Mouse (Mus musculus): ENCODE measurements at regions not wholly inside any gene's neighbourhood (a gene's known extent, or its start where the extent isn't known, plus 50 kb on each side); places are given as distances from the start of the nearest gene placed in this dataset.

DNA sequence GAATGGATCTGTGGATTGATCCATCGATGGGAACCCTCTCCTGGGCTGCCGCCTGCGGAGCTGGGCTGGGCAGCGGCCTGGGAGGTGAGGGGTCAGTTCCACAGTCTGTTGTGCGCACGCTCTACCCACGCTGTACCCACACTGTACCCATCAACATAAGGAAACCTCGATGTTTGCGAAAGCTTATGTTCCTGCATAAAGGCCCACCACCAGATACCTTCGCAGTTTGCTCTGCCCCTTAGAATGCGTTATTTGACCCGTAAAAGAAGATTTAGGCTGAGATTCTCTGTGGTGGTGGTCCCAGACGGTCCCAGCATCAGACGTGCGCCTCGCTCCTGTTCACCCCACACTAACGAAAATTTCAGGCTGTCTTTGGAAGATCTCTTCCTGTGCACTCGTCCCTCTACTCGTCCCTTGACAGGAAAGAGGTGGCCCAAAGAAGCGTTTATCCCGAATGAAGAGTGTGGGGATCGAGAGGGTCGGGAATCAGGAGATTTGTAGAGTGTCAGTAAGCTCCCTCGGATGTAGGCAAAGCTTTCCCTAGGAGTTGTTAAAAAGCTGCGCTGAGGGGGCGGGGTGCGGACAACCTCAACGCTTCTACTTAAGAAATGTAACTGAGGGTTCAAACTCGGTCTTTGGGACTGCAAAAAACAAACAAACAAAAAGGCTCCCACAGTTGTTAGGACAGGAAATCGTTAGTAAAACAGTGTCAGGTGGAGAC, 123.9 kb downstream of the Tmem161b start:
- DNase-seq, result peak; percentile 63

DNA sequence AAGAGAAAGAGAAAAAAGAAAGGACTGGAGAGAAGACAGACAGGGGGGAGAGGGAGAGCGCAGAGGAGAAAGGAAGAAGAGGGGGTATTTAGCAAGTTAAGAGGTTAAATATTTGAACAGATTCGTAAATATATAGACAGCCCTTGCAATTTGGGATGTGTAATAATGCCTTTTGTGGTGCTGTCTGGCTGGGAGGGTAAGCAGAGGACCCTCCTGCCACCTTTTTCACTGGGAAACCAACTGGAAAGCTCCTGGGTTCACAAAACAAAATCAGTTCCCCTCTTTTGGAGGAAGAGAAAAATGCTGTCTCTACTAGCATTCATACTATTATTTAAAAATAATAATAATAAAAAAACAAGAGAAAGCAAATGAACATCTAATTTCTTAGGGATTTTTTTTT, 124.5 kb downstream of the Tmem161b start:
- DNase-seq, result peak; percentile 14

DNA sequence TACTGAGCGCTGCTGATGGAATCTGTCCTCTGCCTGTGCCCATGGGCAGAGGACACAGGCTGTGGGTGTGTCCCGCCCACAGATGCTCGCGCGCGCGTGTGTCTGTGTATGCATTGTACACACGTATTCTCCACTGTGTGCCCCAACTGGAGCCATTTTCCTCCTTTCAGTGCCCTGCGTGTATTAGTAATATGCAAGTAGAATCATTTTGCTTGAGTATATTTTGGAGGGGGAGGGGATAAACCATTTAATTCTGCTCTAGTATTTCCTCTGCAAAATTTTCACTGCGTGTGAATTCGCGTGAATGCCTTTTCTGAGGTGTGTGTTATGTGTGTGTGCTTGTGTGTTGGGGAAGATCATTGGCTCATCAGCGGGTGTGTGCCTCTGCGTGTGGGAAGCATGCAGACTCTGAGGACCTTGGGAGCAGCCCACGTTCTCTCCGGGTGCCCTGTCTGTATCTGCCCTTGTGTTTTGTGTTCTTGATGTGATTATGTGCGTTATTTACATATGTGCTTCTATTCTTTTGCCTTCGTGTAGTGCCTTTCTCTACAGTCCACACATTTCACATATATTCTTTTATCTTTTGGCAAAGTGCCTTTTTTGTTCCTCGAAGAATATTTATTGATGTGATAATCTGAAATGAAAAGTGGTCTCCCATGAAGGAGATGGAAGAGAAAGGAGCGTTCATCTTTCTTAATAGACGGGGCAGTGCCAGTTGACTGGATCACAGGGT, 125.3 kb downstream of the Tmem161b start:
- DNase-seq, result peak; percentile 52

DNA sequence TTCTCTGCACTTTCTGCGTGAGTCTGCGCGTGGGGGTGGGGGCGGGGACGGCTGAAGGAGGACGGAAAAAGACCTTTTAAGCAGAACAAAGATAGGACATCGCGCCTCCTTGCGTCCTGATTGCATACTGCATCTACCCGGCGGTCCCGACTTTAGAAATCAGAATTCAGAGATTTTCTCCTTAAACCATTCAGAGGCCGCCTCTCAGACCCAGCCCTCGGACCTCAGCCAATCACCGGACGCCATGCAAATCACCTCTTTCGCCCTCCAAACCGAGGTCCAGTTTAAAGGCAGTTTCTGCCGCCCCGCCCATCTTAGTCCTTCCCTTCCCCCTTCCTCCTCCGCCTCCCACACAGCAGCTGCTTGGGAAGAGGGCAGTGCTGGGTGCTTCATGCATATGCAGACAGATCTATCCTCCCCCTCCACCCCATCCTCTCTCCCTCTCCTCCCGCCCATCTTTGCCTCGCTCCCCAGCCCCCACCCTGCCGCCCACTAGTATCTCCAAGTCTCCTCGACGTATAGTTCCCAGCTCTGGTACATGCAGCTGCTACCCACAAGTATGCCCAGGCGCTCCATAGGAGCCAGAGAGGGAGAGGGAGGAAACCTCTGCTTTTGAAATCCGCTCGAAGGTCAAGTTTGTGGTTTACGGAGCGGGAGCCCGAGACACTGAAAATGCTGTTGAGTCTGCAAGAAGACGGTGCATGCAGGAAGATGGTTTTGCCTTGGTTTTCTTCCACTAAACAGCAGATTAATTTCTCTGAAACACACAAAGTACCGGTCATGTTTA, 126.0 kb downstream of the Tmem161b start:
- peak; percentile 96 for DNase-seq

DNA sequence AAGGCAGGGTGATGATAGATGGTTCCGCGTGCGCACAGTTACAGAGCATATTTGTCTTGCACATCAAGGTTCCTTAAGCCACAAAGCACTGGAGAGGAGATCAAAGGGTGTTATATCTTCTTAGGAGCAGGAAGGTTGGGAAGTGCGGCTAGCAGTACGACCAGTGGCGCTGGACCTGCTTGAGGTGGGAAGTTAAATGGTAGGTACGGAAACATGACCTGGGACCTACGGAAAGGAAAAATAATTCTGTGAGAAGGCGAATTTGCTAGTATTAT, 126.5 kb downstream of the Tmem161b start:
- DNase-seq, result no peak

DNA sequence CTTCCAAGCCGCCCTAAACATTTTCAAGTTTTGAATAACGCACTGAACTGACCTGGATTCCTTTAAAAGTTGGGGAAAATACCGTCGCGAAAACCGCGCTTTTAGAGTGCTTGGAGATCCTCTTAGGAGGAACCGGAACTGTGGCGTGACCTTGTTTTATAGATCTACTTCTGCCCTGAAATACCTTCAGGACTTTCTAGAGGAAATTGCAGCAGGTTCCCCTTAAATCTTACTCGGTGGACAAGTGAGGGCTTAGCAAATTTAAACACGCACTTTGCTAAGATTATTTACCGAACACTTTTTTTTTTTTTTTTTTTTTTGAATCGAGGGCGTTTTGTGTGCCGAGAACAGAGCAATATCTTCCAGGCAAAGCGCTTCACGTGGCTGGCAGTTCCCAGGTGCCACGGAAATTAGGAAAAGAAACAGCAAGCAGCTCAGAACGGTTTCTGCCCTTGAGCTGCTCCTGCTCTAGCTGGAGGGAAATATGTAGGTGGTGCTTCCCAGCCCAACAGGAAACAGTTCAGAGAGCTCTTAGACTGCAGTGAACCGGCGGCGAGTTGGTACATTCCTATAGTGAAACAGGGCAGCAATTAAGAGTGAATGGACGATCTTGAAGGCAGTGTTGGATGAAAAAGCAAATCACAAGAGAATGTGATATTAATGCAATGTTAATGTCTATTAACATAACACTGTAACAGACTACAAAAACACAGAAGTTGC, 127.1 kb downstream of the Tmem161b start:
- DNase-seq, result peak; percentile 75

DNA sequence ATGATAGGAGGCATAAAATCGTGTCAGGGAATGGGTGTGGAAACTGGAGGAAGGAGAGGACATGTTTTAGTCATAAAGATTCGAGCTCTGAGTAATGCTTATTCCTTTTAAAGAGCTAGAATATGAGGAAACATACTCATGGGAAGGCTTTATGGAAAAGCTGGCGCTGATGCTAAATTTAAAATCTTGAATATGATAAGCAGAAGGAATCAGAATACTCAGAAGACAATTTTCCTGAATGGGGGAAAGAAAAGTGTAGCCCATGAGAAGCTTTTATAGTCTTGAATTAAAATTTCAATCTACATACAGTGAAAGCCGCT, 127.6 kb downstream of the Tmem161b start:
- DNase-seq, result no peak

DNA sequence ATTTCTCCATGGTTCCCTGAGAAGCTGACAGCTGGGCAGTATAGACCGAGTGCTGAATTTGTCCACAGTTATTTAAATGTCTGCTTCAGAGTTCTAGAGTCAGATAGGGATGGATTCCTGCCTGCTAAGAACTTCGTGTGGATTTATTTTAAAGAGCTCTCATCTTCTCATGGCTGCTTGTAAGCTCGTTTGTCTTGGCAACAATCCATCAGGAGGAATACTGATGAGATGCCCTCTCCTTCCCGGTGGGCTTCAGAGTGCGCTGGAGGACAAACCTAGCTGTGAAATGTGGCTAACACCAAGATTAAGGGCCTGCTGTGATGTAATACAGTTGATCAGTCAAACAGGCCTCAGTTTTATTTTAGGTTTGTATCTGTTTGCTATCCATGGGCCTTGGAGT, 128.7 kb downstream of the Tmem161b start:
- no peak for DNase-seq

DNA sequence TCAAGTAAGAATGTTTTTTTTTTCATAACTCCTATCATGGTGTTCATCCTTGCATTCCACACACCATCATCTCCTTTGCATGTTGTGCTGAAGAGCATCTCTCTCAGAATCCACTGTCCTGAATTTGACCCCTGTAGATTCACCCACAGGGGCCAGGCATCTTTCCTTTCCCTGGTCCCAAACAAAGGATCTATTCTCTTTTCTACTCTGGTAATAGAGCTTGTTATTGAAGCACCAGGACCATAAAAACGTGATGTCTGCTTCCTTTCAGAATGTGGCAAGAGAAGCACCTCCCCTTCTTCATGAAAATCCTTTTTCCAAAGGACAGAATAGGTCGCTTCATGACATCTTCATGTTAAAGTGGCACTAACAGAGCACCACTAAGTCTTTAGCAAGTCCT, 134.4 kb downstream of the Tmem161b start:
- DNase-seq, result peak; percentile 21

DNA sequence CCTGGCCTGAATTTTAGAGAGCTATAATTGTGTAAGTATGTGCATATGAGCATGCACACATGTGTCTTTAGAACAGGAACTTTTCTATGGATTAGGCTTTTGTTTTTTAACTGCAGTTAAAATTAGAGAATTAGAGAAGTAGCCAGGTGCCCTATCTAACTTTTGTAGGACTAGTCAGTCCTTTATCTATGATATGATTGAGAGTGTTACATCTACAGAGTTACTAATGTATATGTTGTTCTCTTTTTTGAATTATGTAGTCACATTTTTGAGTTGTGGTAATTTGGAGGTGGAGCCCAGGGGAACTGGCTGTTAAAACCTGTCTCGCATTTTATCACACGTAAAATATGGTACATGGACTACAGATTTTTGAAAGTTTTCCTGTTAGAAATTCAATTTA, 138.4 kb downstream of the Tmem161b start:
- DNase-seq, result no peak

DNA sequence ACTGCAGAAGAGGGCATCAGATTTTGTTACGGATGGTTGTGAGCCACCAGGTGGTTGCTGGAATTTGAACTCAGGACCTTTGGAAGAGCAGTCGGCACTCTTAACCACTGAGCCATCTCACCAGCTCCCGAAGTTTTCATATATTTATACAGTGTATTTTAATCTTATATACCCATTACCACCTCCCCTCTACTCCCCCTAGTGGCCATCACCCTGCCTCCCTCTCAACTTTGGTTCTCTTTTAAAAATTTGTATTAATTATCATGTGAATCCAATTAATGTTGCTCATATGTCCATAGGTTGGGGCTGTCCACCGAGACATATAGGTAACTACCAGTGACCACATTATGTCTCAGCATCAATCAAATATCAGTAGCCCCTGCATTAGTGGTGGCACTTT, 142.0 kb downstream of the Tmem161b start:
- no peak for DNase-seq

DNA sequence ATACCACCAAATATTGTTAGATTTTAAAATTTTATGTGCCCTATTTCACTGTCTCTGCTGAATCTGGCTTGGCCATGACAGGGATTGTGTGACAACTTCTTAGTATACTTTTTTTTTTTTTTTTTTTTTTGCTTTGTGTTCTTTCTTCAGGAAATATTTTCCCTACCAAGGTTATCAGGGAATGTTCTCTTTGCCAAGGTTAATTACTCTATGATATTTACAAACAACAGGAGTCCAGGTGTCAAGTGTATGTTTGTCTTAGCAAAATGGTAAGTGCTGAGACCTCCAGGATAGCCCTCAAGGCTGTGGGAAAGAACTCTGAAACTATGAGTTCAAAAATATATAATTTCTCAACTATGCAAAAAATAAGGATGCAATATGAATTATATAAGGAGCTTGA, 143.4 kb downstream of the Tmem161b start:
- DNase-seq, result no peak

DNA sequence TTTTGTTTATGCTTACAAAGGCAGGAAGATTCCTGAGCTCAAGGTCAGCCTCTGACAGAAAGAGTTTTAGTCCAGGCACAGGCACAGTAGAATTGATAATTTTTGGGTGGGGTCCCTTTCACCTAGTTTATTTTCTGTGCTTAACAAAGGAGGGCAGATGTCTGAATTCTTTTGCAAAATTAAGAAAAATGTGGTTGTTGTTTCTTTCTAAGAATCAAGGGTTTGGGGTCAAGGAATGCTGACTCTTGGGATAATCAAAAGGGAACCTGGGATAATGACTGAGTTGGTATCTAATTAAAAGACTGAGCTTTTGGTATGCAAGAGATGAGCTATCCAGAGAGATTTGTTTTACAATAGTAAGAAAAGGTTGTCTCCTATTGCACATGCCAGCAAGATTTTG, 143.9 kb downstream of the Tmem161b start:
- no peak for DNase-seq

DNA sequence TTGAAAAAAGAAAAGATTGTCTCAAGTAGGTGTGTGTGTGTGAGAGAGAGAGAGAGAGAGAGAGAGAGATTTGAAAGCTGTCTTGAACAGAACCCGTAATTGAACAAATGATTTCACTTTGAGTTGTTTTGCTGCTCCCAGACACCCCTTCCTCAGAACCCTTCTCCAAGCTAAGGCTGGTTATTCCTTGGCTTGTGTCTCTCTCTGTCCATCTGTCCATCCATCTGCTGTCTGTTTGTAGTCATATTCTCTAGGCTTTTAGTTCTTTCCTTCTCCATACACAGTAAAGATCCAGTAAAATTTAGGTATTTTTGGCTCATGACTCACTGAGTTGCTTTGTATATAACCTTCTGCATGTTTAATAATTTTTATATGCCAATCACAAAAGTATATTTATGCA, 144.7 kb downstream of the Tmem161b start:
- no peak for DNase-seq

DNA sequence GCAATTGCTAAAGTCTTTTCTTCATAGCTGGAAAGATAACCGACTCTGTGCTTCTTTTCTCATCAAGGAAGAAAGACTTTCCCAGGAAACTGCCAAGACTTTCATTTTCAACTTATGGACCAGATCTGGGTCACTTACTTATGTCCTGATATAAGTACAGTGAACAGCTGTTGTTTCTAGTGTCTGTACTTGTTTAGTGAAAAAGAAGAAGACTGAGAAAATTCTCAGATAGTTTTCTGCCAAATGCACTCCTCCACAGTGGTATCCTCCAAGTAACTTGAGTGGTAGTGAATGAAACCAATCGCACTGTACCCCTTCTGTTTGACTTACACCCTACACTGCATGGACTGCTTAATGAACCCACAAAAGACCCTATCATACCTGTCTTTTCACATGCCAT, 146.1 kb downstream of the Tmem161b start:
- no peak for DNase-seq

DNA sequence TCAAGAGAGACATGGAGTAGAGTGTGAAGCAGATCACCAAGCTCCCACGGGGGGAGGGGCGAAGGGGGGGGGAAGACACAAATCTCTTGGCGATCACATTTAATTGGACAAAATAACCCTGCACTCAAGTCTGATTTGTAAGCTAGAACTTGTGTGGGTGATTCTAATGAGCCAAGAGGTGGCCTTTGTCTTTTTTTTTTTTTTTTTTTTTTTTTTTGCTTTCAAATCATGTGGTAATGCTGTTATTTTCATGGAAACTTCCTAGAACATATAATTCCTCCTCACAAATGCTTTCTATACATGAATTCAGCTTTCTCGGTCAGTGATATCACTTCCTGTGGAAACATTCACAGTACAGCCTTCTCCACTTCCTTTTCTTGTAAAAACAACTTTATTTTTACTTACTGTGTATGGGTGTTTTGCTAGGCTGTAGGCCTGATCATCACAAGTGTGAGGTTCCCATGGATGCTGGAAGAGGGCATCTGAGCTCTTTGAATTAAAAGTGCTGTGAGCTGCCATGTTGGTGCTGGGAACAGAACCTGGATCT, 152.7 kb downstream of the Tmem161b start:
- no peak for DNase-seq

DNA sequence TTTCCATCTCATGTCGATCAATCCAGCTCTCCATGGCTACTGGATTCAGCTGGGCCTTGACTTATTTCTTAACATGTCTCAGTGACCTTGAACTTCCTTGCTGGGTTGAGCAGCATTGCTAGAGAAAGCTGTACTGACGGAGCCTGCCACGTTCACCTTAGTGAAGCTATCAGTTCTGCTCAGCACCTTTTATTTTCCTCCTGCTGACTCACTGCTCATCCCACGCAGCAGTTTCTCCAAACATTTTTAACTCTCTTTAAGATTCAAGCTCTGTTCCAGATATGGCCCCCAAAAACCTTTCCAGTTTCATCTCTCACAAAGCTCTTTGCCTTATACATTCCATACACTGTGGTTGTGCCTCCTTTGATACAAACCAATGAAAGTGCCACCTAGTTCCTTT, 153.8 kb downstream of the Tmem161b start:
- DNase-seq, result no peak

DNA sequence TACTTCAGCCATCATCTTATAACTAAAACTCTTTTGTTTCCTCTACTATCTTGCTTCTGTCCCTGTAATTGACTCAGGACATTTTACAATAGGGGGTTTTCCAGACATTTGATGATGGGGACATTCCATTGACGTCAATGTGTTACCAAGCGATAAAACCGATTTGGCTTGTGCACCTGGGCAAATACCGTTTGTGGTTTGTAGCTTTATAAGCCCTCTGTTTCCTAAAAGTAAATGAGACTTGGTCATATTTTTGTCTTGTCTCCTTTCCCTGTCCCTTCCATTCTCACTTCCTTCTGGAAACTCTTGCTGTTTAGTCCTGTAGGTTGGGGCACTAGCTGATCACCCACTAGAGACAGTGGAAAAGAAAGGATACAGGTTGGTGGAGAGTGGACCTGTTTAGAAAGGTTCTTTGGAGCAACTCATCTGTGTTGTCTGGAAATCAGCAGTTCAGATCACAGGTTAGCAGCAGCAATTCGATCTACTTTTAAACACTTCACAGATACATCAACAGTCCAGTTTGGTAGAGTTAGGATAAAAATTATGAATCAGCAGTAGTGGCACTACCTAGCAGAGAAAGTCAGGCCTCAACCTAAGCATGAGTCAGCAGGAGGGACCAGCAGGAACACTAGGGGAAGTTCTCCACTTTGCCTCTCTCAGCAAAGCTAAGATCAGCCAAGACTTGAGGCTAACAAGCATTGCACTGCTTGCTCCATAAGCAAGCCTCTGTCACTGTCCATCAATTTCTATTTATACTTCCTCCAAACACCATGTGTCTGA, 156.6 kb downstream of the Tmem161b start:
- no peak for DNase-seq

DNA sequence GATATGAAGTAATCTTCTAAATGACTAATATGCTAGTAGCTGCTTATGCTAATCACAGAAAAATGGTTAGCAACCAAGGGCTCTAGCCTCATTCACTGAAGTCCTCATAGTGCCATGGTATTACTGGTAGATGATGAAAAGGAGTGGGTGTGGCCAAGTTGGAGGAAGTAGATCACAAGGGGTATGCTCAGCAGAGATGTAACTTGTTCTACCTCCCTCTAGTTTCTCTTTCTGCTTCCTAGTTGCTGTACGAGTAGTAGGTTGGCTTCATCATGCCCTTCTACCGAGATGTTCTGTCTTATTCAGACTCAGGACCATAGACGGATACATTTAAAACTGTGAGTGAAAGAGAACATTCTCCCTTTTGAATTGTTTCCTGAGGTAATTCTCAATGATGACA, 169.5 kb downstream of the Tmem161b start:
- no peak for DNase-seq

DNA sequence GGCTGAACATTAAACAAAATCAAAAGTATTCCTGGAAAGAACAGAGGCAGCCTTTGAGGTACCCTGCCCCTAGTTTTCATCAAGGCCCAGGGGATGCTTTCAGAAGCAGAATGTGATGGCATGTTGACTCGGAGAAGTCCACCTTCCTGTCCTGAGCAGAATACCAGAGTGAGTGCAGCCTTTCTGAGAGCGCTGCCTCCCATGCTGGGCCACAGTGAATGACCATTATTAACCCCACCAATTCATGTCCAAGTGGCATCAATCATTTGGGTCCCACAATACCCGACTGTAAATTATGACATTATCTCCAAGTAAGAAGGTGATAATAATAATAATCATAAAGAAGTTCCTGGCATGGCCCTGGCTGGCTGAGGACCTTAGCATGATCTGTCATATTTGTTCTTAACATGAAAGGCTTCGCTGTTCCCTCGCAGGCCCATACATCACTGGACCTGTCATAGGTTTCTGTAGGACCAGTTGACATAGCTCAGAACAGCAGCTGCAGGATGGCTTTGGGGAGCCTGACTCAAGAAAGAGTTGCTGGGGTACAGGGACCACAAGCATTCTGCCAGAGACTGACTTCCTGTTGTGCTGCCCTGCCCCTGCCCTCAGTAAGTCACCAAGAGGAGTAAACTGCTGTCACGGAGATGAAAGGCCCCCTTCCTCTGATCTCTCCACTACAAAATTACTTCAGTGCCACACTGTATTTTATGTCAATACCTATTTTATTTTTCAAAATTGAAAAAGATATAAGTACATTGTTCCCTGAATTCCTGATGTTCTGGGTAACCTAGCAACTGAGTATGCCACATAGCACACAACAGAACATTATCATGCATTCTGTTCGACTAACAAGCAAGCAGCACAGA, 176.6 kb downstream of the Tmem161b start:
- peak; percentile 53 for DNase-seq

DNA sequence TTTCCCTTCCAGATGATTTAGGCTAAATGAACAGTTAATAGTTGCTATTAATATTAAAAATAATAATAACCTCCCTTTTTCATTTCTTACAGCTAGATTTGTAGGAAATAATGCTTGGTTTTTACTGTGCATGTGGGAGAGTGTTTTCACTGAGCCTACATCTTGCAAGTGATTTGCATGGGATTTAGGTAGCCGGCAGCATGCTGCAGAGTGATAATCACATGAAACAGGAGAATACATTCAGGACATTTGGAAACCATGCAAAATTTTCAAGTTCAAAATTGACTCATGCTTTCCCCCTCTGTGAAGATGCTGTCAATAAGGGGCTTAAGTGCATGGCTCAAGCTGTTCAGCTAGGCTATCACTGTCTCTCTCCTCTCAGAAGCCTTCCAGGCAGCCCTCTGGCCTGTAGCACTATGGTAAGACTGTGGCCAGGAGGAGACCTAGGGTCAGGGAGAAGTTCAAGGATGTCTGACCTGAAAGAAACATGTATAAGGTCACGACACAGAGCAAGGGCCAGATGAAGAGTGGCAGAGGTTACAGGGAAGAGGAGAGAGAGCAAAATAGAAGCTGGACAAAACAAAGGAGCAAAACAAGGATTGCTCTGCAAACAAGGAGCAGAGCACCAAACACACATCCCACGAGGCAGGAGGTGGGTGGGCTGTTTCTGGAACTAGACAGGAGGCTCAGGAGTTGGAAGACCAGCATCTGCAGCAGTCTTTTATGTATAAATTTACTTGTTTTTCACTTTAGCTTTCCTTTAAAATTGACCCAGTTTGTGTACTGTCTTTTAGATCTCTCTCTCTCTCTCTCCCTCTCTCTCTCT, 177.5 kb downstream of the Tmem161b start:
- peak; percentile 28 for DNase-seq
